Mouse (Mus musculus): ENCODE results near the gene Clptm1. TPM values are rescaled to one million over a fixed set of nuclear protein-coding genes. Genes with fewer than 3 reads are reported as not detected.

Gene Clptm1
- polyA plus RNA-seq, 1 experiment from 2014 or later = 98.6 TPM

GRCm38 (mm10) chr7:19681202-19681694 is 16.4 kb upstream of the Clptm1 start, which contains the start of the genes Gm44805 and Apoc4:
TSS of gene Gm44805 (minus strand) at chr7:19681423.
TSS of gene Apoc4 (minus strand) at chr7:19681479.
- H3K36me3 ChIP-seq (ENCODE audit: control insufficient read depth, insufficient read depth, low read length) = no peaks in the 10 kb centered on the region
- H3K4me2 ChIP-seq (ENCODE audit: low read length) = no peak within 1 kb of the TSS
- ATAC-seq (ENCODE audit: insufficient number of reproducible peaks, insufficient read depth, low FRiP score, low read depth) = no peak
- H3K27ac ChIP-seq (replicated peaks in 1 of 2; ENCODE audit: control insufficient read depth in 1 of 2, insufficient read depth in 1 of 2, low read depth in 2 of 2, low read length in 2 of 2) = no peak within 1 kb of the TSS
- H3K9me3 ChIP-seq (ENCODE audit: control insufficient read depth, low read length) = no peaks in the 10 kb centered on the region
- 0 out of 2 replicates have a peak within 1 kb of the TSS, but pooled peaks have one; percentile 21 for H3K9ac ChIP-seq (ENCODE audit: low read length)
- 36% methylated on average over 8 of the region's 8 CpGs for WGBS
- no peak within 1 kb of the TSS for H3K4me3 ChIP-seq (ENCODE audit: control insufficient read depth in 1 of 2, insufficient read depth in 1 of 2, low read depth in 1 of 2, low read length in 2 of 2)
- H3K27me3 ChIP-seq (ENCODE audit: control insufficient read depth, insufficient read depth, low read length) = no peaks in the 10 kb centered on the region
- H3K4me1 ChIP-seq (ENCODE audit: control insufficient read depth in 2 of 2, insufficient read depth in 2 of 2, low read length in 2 of 2) = peaks cover 0 to 4% of the 10 kb centered on the region in 2 experiments; a peak in 1 of 4 replicates

- Histone ChIP-seq H3K9me3 (ENCODE audit: control insufficient read depth, low read length) (no peaks in the 10 kb centered on the region), H3K9ac (ENCODE audit: low read length) (no peak overlapping the region), H3K4me3 (ENCODE audit: control insufficient read depth in 1 of 2, insufficient read depth in 1 of 2, low read depth in 1 of 2, low read length in 2 of 2) (no peak overlapping the region), H3K27me3 (ENCODE audit: control insufficient read depth, insufficient read depth, low read length) (no peaks in the 10 kb centered on the region), H3K36me3 (ENCODE audit: control insufficient read depth, insufficient read depth, low read length) (no peaks in the 10 kb centered on the region), H3K27ac (replicated peaks in 1 of 2; ENCODE audit: control insufficient read depth in 1 of 2, insufficient read depth in 1 of 2, low read depth in 2 of 2, low read length in 2 of 2) (no peak overlapping the region), H3K4me1 (ENCODE audit: control insufficient read depth in 2 of 2, insufficient read depth in 2 of 2, low read length in 2 of 2) (peaks cover 0 to 4% of the 10 kb centered on the region in 2 experiments; a peak in 1 of 4 replicates), H3K4me2 (ENCODE audit: low read length) (no peak overlapping the region)
- WGBS = 91% methylated on average over 2 of the region's 2 CpGs
- ATAC-seq (ENCODE audit: insufficient number of reproducible peaks, insufficient read depth, low FRiP score, low read depth) = no peak
Measured at GRCm38 (mm10) chr7:19680702-19681101, 15.9 kb upstream of the Clptm1 start.

DNA sequence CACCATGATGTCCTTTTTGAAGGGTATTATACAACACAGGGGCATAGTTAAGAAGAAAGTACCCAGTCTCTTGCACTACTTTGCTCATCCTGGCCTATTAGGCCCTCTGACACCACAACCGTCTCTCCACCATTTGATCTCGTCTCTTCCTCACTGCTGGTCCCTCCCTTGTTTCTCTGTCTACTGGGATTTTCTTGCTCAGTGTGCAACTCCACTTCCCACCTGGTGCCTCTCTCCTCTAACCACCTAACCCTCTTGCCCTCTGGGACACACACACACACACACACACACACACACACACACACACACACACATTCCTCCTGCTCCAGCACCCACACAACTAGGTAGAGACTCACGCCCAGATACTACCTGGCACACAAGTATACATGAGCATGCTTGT is 14.1 kb upstream of the Clptm1 start:
- Histone ChIP-seq H3K27me3 (ENCODE audit: control insufficient read depth, insufficient read depth, low read length) (no peaks in the 10 kb centered on the region), H3K4me1 (ENCODE audit: control insufficient read depth in 2 of 2, insufficient read depth in 2 of 2, low read length in 2 of 2) (peaks cover 0 to 4% of the 10 kb centered on the region in 2 experiments; a peak in 1 of 4 replicates), H3K4me2 (ENCODE audit: low read length) (no peak overlapping the region), H3K9me3 (ENCODE audit: control insufficient read depth, low read length) (no peaks in the 10 kb centered on the region), H3K4me3 (ENCODE audit: control insufficient read depth in 1 of 2, insufficient read depth in 1 of 2, low read depth in 1 of 2, low read length in 2 of 2) (no peak overlapping the region), H3K27ac (replicated peaks in 1 of 2; ENCODE audit: control insufficient read depth in 1 of 2, insufficient read depth in 1 of 2, low read depth in 2 of 2, low read length in 2 of 2) (no peak overlapping the region), H3K36me3 (ENCODE audit: control insufficient read depth, insufficient read depth, low read length) (no peaks in the 10 kb centered on the region), H3K9ac (ENCODE audit: low read length) (no peak overlapping the region)
- no peak for ATAC-seq (ENCODE audit: insufficient number of reproducible peaks, insufficient read depth, low FRiP score, low read depth)
- WGBS = 89% methylated on average over 3 of the region's 3 CpGs

- Histone ChIP-seq H3K4me3 (ENCODE audit: control insufficient read depth in 1 of 2, insufficient read depth in 1 of 2, low read depth in 1 of 2, low read length in 2 of 2) (no peak within 1 kb of the TSS), H3K27me3 (ENCODE audit: control insufficient read depth, insufficient read depth, low read length) (no peaks in the 10 kb centered on the region), H3K27ac (replicated peaks in 1 of 2; ENCODE audit: control insufficient read depth in 1 of 2, insufficient read depth in 1 of 2, low read depth in 2 of 2, low read length in 2 of 2) (no peak within 1 kb of the TSS), H3K4me1 (ENCODE audit: control insufficient read depth in 2 of 2, insufficient read depth in 2 of 2, low read length in 2 of 2) (peaks cover 0 to 4% of the 10 kb centered on the region in 2 experiments; a peak in 1 of 4 replicates), H3K4me2 (ENCODE audit: low read length) (no peak within 1 kb of the TSS), H3K36me3 (ENCODE audit: control insufficient read depth, insufficient read depth, low read length) (no peaks in the 10 kb centered on the region), H3K9ac (ENCODE audit: low read length) (no peak within 1 kb of the TSS), H3K9me3 (ENCODE audit: control insufficient read depth, low read length) (no peaks in the 10 kb centered on the region)
- no peak for ATAC-seq (ENCODE audit: insufficient number of reproducible peaks, insufficient read depth, low FRiP score, low read depth)
- 61% methylated on average over 8 of the region's 8 CpGs for WGBS
Measured at GRCm38 (mm10) chr7:19677872-19678271, 13.0 kb upstream of the Clptm1 start, which contains the start of gene Apoc2. TSS of gene Apoc2 (minus strand) at chr7:19677941.

DNA sequence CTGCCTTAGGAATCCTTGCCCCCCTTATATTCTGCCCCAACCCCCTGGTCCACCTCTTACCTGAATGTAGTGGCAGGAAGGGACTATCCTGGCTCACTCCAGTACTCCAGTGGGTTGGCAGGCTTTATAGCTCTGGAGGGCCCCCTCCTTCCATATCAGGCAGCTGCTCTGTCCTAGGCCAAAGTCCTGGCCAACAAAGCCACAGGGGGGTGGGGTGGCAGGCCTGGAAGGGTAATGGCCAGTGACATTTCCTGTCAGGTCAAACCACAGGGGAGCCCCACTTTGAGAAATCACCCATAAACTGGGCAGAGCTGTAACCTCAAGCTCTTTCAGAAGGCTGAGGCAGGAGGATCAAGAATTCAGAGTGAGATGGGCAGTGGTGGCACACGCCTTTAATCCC is 11.8 kb upstream of the Clptm1 start:
- H3K4me2 ChIP-seq (ENCODE audit: low read length) = no peak overlapping the region

DNA sequence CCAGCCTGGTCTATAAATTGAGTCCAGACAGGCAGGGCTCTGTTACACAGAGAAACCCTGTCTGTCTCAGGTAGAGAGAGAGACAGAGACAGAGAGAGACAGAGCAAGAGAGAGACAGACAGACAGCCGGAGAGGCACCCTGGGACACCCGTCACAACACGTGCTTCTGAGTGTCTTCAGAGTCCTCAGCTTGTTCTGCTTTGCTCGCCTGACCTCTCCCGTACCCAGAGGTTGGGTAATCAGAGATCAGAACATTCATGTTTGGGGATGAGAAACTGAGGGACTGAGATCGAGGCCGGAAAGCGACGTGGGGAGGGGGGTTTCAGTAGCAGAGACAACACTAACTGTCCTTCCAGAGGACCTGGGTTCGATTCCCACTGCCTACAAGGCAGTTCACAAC is 11.0 kb upstream of the Clptm1 start:
- Histone ChIP-seq H3K9me3 (ENCODE audit: control insufficient read depth, low read length) (no peaks in the 10 kb centered on the region), H3K4me2 (ENCODE audit: low read length) (no peak overlapping the region), H3K9ac (ENCODE audit: low read length) (no peak overlapping the region), H3K27ac (replicated peaks in 1 of 2; ENCODE audit: control insufficient read depth in 1 of 2, insufficient read depth in 1 of 2, low read depth in 2 of 2, low read length in 2 of 2) (no peak overlapping the region), H3K36me3 (ENCODE audit: control insufficient read depth, insufficient read depth, low read length) (no peaks in the 10 kb centered on the region), H3K4me1 (ENCODE audit: control insufficient read depth in 2 of 2, insufficient read depth in 2 of 2, low read length in 2 of 2) (no peaks in the 10 kb centered on the region; a peak in 1 of 4 replicates), H3K27me3 (ENCODE audit: control insufficient read depth, insufficient read depth, low read length) (no peaks in the 10 kb centered on the region), H3K4me3 (ENCODE audit: control insufficient read depth in 1 of 2, insufficient read depth in 1 of 2, low read depth in 1 of 2, low read length in 2 of 2) (no peak overlapping the region)
- WGBS = 76% methylated on average over 10 of the region's 10 CpGs
- no peak for ATAC-seq (ENCODE audit: insufficient number of reproducible peaks, insufficient read depth, low FRiP score, low read depth)

More for the DNA sequence above, 11.8 kb upstream of the Clptm1 start:
- Histone ChIP-seq H3K36me3 (ENCODE audit: control insufficient read depth, insufficient read depth, low read length) (no peaks in the 10 kb centered on the region), H3K4me1 (ENCODE audit: control insufficient read depth in 2 of 2, insufficient read depth in 2 of 2, low read length in 2 of 2) (peaks cover 0 to 4% of the 10 kb centered on the region in 2 experiments; a peak in 1 of 4 replicates), H3K9ac (ENCODE audit: low read length) (no peak overlapping the region), H3K27me3 (ENCODE audit: control insufficient read depth, insufficient read depth, low read length) (no peaks in the 10 kb centered on the region), H3K9me3 (ENCODE audit: control insufficient read depth, low read length) (no peaks in the 10 kb centered on the region), H3K4me3 (ENCODE audit: control insufficient read depth in 1 of 2, insufficient read depth in 1 of 2, low read depth in 1 of 2, low read length in 2 of 2) (no peak overlapping the region), H3K27ac (replicated peaks in 1 of 2; ENCODE audit: control insufficient read depth in 1 of 2, insufficient read depth in 1 of 2, low read depth in 2 of 2, low read length in 2 of 2) (no peak overlapping the region)
- WGBS = 44% methylated on average over 1 of the region's 1 CpGs
- ATAC-seq (ENCODE audit: insufficient number of reproducible peaks, insufficient read depth, low FRiP score, low read depth) = no peak

GRCm38 (mm10) chr7:19673083-19673699 is 8.4 kb upstream of the Clptm1 start:
- H3K27ac ChIP-seq (replicated peaks in 1 of 2; ENCODE audit: control insufficient read depth in 1 of 2, insufficient read depth in 1 of 2, low read depth in 2 of 2, low read length in 2 of 2) = no peak overlapping the region
- no peaks in the 10 kb centered on the region for H3K27me3 ChIP-seq (ENCODE audit: control insufficient read depth, insufficient read depth, low read length)
- H3K4me3 ChIP-seq (ENCODE audit: control insufficient read depth in 1 of 2, insufficient read depth in 1 of 2, low read depth in 1 of 2, low read length in 2 of 2) = no peak overlapping the region
- no peaks in the 10 kb centered on the region for H3K36me3 ChIP-seq (ENCODE audit: control insufficient read depth, insufficient read depth, low read length)
- no peaks in the 10 kb centered on the region for H3K9me3 ChIP-seq (ENCODE audit: control insufficient read depth, low read length)
- H3K9ac ChIP-seq (ENCODE audit: low read length) = no peak overlapping the region
- peaks cover 4% of the 10 kb centered on the region in 2 experiments; a peak in 3 of 4 replicates for H3K4me1 ChIP-seq (ENCODE audit: control insufficient read depth in 2 of 2, insufficient read depth in 2 of 2, low read length in 2 of 2)
- WGBS = 52% methylated on average over 14 of the region's 14 CpGs
- ATAC-seq (ENCODE audit: insufficient number of reproducible peaks, insufficient read depth, low FRiP score, low read depth) = no peak
- no peak overlapping the region for H3K4me2 ChIP-seq (ENCODE audit: low read length)
